Mouse (Mus musculus): Measurements from ENCODE around the gene Zfp385b.

- TF ChIP-seq CTCF (IDR thresholded peaks at IDR 0.05; ENCODE audit: control insufficient read depth, insufficient read depth, insufficient replicate concordance, low read depth, low read length) (no peak), POLR2A (IDR thresholded peaks at IDR 0.05; ENCODE audit: control insufficient read depth, low read depth, low read length) (no peak)
These were observed 107.7 kb downstream of the Zfp385b start for GRCm38 (mm10) chr2:77711751-77712150.
